Mouse (Mus musculus): ENCODE results near the gene Gm44579. TPM values are rescaled to one million over a fixed set of nuclear protein-coding genes. Genes with fewer than 3 reads are reported as not detected.

Gene Gm44579
- polyA plus RNA-seq, 1 experiment, result not detected

- H3K4me3 ChIP-seq, result no peak overlapping the region
- no peak overlapping the region for H3ac ChIP-seq (ENCODE audit: control insufficient read depth, insufficient read length)
- peaks cover 17% of the 10 kb centered on the region for H3K79me2 ChIP-seq (ENCODE audit: control insufficient read depth, insufficient read depth)
- peaks cover 35% of the 10 kb centered on the region for H3K36me3 ChIP-seq (ENCODE audit: control insufficient read depth, insufficient read depth)
- H3K4me2 ChIP-seq (ENCODE audit: low read depth), result no peak overlapping the region
- H3K27me3 ChIP-seq (ENCODE audit: control insufficient read depth, insufficient read depth, insufficient read length), result no peaks in the 10 kb centered on the region
- TF ChIP-seq MYOG (IDR thresholded peaks at IDR 0.05; ENCODE audit: control insufficient read depth in 1 of 3, insufficient read depth in 1 of 3, insufficient read length in 2 of 3, low read depth in 2 of 3), result no peak
- no peak for TF ChIP-seq SRF (IDR thresholded peaks at IDR 0.05; ENCODE audit: control insufficient read depth, insufficient read length, low read depth)
- no peak for TF ChIP-seq POLR2A (IDR thresholded peaks at IDR 0.05; ENCODE audit: insufficient read length, low read depth)
- no peak for TF ChIP-seq MAX (IDR thresholded peaks at IDR 0.05; ENCODE audit: low read depth)
- no peak for TF ChIP-seq TCF3 (IDR thresholded peaks at IDR 0.05; ENCODE audit: insufficient read length, low read depth)
- TF ChIP-seq MYOD1 (IDR thresholded peaks at IDR 0.05; ENCODE audit: control insufficient read depth in 1 of 3, insufficient read length in 2 of 3, low read depth in 2 of 3), result no peak
- TF ChIP-seq POLR2AphosphoS2 (IDR thresholded peaks at IDR 0.05; ENCODE audit: insufficient read length, low read depth), result no peak
- no peak for TF ChIP-seq E2F4 (IDR thresholded peaks at IDR 0.05; ENCODE audit: insufficient read depth)
- no peak for TF ChIP-seq USF1 (IDR thresholded peaks at IDR 0.05; ENCODE audit: low read depth)
- TF ChIP-seq CEBPB (IDR thresholded peaks at IDR 0.05; ENCODE audit: insufficient read depth, poor library complexity, severe bottlenecking), result no peak
- TF ChIP-seq TCF12 (IDR thresholded peaks at IDR 0.05; ENCODE audit: insufficient read depth, poor library complexity, severe bottlenecking), result no peak
- no peak for TF ChIP-seq REST (IDR thresholded peaks at IDR 0.05; ENCODE audit: insufficient read depth, insufficient read length)
Measured at GRCm38 (mm10) chr15:98142515-98142914, 78.3 kb downstream of the Gm44579 start.

GRCm38 (mm10) chr15:98140809-98141208 lies 80.0 kb downstream of the Gm44579 start:
- Histone ChIP-seq H3K27me3 (ENCODE audit: control insufficient read depth, insufficient read depth, insufficient read length) (no peaks in the 10 kb centered on the region), H3K4me2 (ENCODE audit: low read depth) (no peak overlapping the region), H3K79me2 (ENCODE audit: control insufficient read depth, insufficient read depth) (peaks cover 17% of the 10 kb centered on the region), H3K36me3 (ENCODE audit: control insufficient read depth, insufficient read depth) (peaks cover 43% of the 10 kb centered on the region), H3K4me3 (no peak overlapping the region), H3ac (ENCODE audit: control insufficient read depth, insufficient read length) (no peak overlapping the region)
- no peak for TF ChIP-seq TCF3 (IDR thresholded peaks at IDR 0.05; ENCODE audit: insufficient read length, low read depth)
- no peak for TF ChIP-seq SRF (IDR thresholded peaks at IDR 0.05; ENCODE audit: control insufficient read depth, insufficient read length, low read depth)
- TF ChIP-seq POLR2AphosphoS2 (IDR thresholded peaks at IDR 0.05; ENCODE audit: insufficient read length, low read depth), result no peak
- TF ChIP-seq E2F4 (IDR thresholded peaks at IDR 0.05; ENCODE audit: insufficient read depth), result no peak
- no peak for TF ChIP-seq MYOD1 (IDR thresholded peaks at IDR 0.05; ENCODE audit: control insufficient read depth in 1 of 3, insufficient read length in 2 of 3, low read depth in 2 of 3)
- TF ChIP-seq USF1 (IDR thresholded peaks at IDR 0.05; ENCODE audit: low read depth), result no peak
- no peak for TF ChIP-seq POLR2A (IDR thresholded peaks at IDR 0.05; ENCODE audit: insufficient read length, low read depth)
- TF ChIP-seq TCF12 (IDR thresholded peaks at IDR 0.05; ENCODE audit: insufficient read depth, poor library complexity, severe bottlenecking), result no peak
- no peak for TF ChIP-seq CEBPB (IDR thresholded peaks at IDR 0.05; ENCODE audit: insufficient read depth, poor library complexity, severe bottlenecking)
- TF ChIP-seq MYOG (IDR thresholded peaks at IDR 0.05; ENCODE audit: control insufficient read depth in 1 of 3, insufficient read depth in 1 of 3, insufficient read length in 2 of 3, low read depth in 2 of 3), result no peak
- no peak for TF ChIP-seq REST (IDR thresholded peaks at IDR 0.05; ENCODE audit: insufficient read depth, insufficient read length)
- TF ChIP-seq MAX (IDR thresholded peaks at IDR 0.05; ENCODE audit: low read depth), result no peak

- Histone ChIP-seq H3K79me2 (ENCODE audit: control insufficient read depth, insufficient read depth) (peaks cover 12% of the 10 kb centered on the region), H3K4me2 (ENCODE audit: low read depth) (no peak overlapping the region), H3K4me3 (no peak overlapping the region), H3K27me3 (ENCODE audit: control insufficient read depth, insufficient read depth, insufficient read length) (no peaks in the 10 kb centered on the region), H3ac (ENCODE audit: control insufficient read depth, insufficient read length) (no peak overlapping the region), H3K36me3 (ENCODE audit: control insufficient read depth, insufficient read depth) (peaks cover 51% of the 10 kb centered on the region)
- TF ChIP-seq MYOG (IDR thresholded peaks at IDR 0.05; ENCODE audit: control insufficient read depth in 1 of 3, insufficient read depth in 1 of 3, insufficient read length in 2 of 3, low read depth in 2 of 3) (no peak), TCF3 (IDR thresholded peaks at IDR 0.05; ENCODE audit: insufficient read length, low read depth) (no peak), TCF12 (IDR thresholded peaks at IDR 0.05; ENCODE audit: insufficient read depth, poor library complexity, severe bottlenecking) (no peak), SRF (IDR thresholded peaks at IDR 0.05; ENCODE audit: control insufficient read depth, insufficient read length, low read depth) (no peak), E2F4 (IDR thresholded peaks at IDR 0.05; ENCODE audit: insufficient read depth) (no peak), MYOD1 (IDR thresholded peaks at IDR 0.05; ENCODE audit: control insufficient read depth in 1 of 3, insufficient read length in 2 of 3, low read depth in 2 of 3) (no peak), POLR2A (IDR thresholded peaks at IDR 0.05; ENCODE audit: insufficient read length, low read depth) (no peak), CEBPB (IDR thresholded peaks at IDR 0.05; ENCODE audit: insufficient read depth, poor library complexity, severe bottlenecking) (no peak), MAX (IDR thresholded peaks at IDR 0.05; ENCODE audit: low read depth) (no peak), USF1 (IDR thresholded peaks at IDR 0.05; ENCODE audit: low read depth) (no peak), POLR2AphosphoS2 (IDR thresholded peaks at IDR 0.05; ENCODE audit: insufficient read length, low read depth) (no peak), REST (IDR thresholded peaks at IDR 0.05; ENCODE audit: insufficient read depth, insufficient read length) (no peak)
Measured at GRCm38 (mm10) chr15:98139763-98140162, 81.0 kb downstream of the Gm44579 start.

GRCm38 (mm10) chr15:98136871-98137270 lies 83.9 kb downstream of the Gm44579 start:
- no peak overlapping the region for H3K4me3 ChIP-seq
- no peak overlapping the region for H3ac ChIP-seq (ENCODE audit: control insufficient read depth, insufficient read length)
- peak; percentile 73 for TF ChIP-seq POLR2AphosphoS2 (IDR thresholded peaks at IDR 0.05; ENCODE audit: insufficient read length, low read depth)
- TF ChIP-seq TCF3 (IDR thresholded peaks at IDR 0.05; ENCODE audit: insufficient read length, low read depth), result no peak
- peak; percentile 24 for TF ChIP-seq POLR2A (IDR thresholded peaks at IDR 0.05; ENCODE audit: insufficient read length, low read depth)
- no peak overlapping the region for H3K4me2 ChIP-seq (ENCODE audit: low read depth)
- no peaks in the 10 kb centered on the region for H3K27me3 ChIP-seq (ENCODE audit: control insufficient read depth, insufficient read depth, insufficient read length)
- peaks cover 67% of the 10 kb centered on the region for H3K36me3 ChIP-seq (ENCODE audit: control insufficient read depth, insufficient read depth)
- H3K79me2 ChIP-seq (ENCODE audit: control insufficient read depth, insufficient read depth), result no peaks in the 10 kb centered on the region

Other genes with a start within 250 kb of the Gm44579 start
- 0.01 TPM for gene Col2a1, start 216.3 kb downstream of the Gm44579 start, polyA plus RNA-seq (2012; fragmentation: generic; extraction: Trizol)
- gene Pfkm, start 128.4 kb downstream of the Gm44579 start, polyA plus RNA-seq (2012; fragmentation: generic; extraction: Trizol), result 401 TPM
- 10.4 TPM for gene Senp1, start 127.2 kb downstream of the Gm44579 start, polyA plus RNA-seq (2012; fragmentation: generic; extraction: Trizol)
- 50.3 TPM for gene Asb8, start 55.4 kb downstream of the Gm44579 start, polyA plus RNA-seq (2012; fragmentation: generic; extraction: Trizol)
- 0.05 TPM for gene Ccdc184, start 53.8 kb downstream of the Gm44579 start, polyA plus RNA-seq (2012; fragmentation: generic; extraction: Trizol)
- not detected for gene Olfr288, start 25.4 kb downstream of the Gm44579 start, polyA plus RNA-seq (2012; fragmentation: generic; extraction: Trizol)
- gene Olfr287, start 79 bp upstream of the Gm44579 start, polyA plus RNA-seq (2012; fragmentation: generic; extraction: Trizol), result not detected
- not detected for gene Olfr286, start 13.5 kb upstream of the Gm44579 start, polyA plus RNA-seq (2012; fragmentation: generic; extraction: Trizol)
- not detected for gene H1fnt, start 36.3 kb upstream of the Gm44579 start, polyA plus RNA-seq (2012; fragmentation: generic; extraction: Trizol)
- gene Zfp641, start 75.2 kb upstream of the Gm44579 start, polyA plus RNA-seq (2012; fragmentation: generic; extraction: Trizol), result not detected
- not detected for gene Olfr285, start 96.4 kb upstream of the Gm44579 start, polyA plus RNA-seq (2012; fragmentation: generic; extraction: Trizol)
- gene Olfr284, start 120.0 kb upstream of the Gm44579 start, polyA plus RNA-seq (2012; fragmentation: generic; extraction: Trizol), result not detected
- gene Olfr283, start 160.0 kb upstream of the Gm44579 start, polyA plus RNA-seq (2012; fragmentation: generic; extraction: Trizol), result not detected
- gene Olfr282, start 210.2 kb upstream of the Gm44579 start, polyA plus RNA-seq (2012; fragmentation: generic; extraction: Trizol), result not detected
- not detected for gene Olfr281, start 231.6 kb upstream of the Gm44579 start, polyA plus RNA-seq (2012; fragmentation: generic; extraction: Trizol)
- gene OR5BS1P, start 248.9 kb upstream of the Gm44579 start, polyA plus RNA-seq (2012; fragmentation: generic; extraction: Trizol), result not detected